Mouse (Mus musculus): ENCODE results near the gene 1110008L16Rik. TPM values are rescaled to one million over a fixed set of nuclear protein-coding genes. Genes with fewer than 3 reads are reported as not detected.
A peak's percentile ranks its signal among the peaks of the same experiment; 100 is the strongest.
"Not testable (repeated sequence)": the region's sequence is repeated elsewhere in the genome, so short reads cannot be mapped to it uniquely, and the experiment has no call there.

The 1110008L16Rik gene
- total RNA-seq, 2 experiments from 2014 or later: 7.3 to 7.4 TPM

DNA sequence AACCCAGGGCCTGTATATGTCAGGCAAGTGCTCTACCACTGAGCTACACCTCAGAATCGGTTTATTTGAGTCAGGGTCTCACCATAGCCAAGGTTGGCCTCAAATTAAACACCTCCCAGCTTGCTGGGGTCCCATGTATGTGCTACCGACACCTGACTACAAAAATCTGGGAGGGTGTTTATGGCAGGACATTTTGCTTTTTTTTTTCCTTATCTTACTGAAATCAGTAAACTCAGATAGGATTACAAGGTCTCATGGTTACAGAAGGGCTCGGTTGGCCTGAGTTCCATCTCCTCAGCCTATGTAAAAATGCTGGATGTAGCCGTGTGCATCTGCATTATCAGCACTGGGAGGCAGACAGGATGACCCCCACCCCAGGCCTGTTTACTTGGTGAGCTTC, 29.4 kb downstream of the 1110008L16Rik start:
- intact Hi-C loops (cut with DNase I; ENCODE audit: low total_unique reads): no loop called here
- DNase-seq: no peak

DNA sequence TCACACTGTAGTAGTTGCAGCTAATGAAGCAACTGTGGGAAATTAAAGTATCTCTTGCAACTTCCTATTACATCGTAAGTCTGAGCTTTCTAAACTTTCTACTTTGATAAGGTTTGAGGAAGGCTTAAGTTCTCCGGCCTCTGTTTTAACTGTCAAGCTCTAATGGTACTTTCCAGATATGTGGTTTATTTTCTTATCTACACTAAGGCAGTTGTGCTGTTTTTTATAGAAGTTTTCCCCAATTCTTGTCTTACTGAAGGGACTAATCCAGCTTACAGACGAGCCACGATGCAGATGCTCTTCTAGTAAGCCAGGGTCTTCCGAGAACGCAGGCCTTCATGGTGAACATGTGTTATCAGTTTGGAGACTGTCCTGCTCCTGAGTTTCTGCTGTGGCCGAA, 30.0 kb downstream of the 1110008L16Rik start:
- intact Hi-C loops (cut with DNase I; ENCODE audit: low total_unique reads): no loop called here
- no peak for DNase-seq

DNA sequence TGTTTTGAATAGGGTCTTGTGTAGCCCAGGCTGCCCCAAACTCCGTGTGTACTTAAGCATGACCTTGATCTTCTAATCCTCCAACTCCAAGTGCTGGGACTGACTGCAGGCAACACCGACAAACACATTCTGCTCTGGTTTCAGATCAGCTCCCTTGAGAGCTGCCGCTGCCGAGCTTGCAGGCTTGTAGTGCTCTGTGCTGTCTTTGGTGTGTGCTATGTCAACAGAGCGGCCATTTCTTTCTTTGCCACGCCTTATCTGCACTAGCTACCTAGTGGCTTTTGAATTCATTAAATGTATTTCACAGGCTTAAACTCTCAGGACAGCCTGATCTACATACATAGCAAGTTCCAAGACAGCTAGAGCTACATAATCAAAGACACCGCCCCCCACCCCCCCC, 34.3 kb downstream of the 1110008L16Rik start:
- intact Hi-C loops (cut with DNase I; ENCODE audit: low total_unique reads): no loop called here
- no peak for DNase-seq

DNA sequence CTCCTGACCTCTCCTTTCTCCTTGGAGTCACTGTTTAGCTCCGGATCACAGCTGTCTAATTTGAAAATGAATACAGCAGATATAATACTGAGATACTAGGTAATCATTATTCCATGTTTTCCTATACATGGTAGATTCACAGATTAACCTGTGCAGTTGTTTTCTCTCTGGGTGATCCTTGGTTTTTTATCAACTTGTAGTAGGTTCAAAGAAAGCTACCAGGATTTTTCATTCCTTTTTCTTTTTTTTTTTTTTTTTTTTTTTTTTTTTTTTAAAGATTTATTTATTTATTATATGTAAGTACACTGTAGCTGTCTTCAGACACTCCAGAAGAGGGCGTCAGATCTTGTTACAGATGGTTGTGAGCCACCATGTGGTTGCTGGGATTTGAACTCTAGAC, 39.1 kb downstream of the 1110008L16Rik start:
- intact Hi-C loops (cut with DNase I; ENCODE audit: low total_unique reads); DNase-seq: not testable (repeated sequence)

DNA sequence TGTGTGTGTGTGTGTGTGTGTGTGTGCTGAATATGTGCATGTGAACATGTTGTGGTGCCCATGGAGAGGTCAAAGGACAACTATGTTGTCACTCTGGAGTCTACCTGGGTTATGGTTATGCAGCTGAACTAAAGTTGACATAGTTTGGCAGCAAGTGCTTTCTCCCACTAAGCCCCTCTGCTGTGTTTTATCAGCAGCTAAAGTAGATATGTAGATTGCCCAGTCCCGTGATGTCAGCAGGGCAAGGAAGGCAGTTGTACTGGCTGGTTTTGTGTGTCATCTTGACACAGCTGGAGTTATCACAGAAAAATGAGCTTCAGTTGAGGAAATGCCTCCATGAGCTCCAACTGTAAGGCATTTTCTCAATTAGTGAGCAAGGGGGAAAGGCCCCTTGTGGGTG, 43.7 kb downstream of the 1110008L16Rik start:
- DNase-seq; intact Hi-C loops (cut with DNase I; ENCODE audit: low total_unique reads): not testable (repeated sequence)

DNA sequence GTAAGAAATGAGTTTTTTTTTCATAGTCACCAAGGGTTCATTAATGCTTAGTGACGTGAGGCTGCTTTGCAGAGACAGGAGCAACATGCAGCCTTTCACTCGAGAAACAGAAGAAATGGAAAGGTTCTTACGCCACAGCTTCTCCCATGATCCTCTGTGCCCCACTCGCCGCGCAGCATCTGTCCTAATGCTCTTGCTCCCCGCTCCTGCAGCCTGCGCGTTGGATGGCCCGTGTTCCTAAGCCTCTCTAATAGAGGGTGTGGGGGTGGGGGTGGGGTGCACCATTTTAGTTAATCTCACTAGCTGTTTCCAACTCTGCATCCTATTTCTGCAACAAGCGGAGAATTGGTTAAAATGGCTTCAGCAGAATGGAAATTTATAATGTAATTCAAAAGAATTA, 44.6 kb downstream of the 1110008L16Rik start:
- intact Hi-C loops (cut with DNase I; ENCODE audit: low total_unique reads): no loop called here
- no peak for DNase-seq

DNA sequence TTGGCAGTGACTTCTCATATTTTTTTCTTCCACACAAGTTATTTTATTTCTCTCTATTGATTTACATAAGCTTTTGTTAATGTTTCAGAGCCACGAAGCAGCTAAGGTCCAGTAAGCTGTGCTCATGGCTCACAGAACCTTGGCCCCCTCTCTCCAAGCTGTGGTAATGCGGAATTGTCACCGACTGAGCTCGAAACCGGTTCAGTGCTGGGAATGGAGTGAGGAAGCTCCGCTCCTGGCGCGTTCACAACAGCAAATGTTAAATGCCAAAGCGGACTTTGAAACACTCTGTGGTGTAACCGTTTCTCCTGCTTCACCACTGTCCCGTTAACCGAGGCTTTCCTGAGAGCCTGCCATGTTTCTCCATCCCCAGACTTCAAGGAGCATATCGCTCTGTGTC, 45.2 kb downstream of the 1110008L16Rik start:
- DNase-seq: peak; percentile 32
- intact Hi-C loops (cut with DNase I; ENCODE audit: low total_unique reads): no loop called here

DNA sequence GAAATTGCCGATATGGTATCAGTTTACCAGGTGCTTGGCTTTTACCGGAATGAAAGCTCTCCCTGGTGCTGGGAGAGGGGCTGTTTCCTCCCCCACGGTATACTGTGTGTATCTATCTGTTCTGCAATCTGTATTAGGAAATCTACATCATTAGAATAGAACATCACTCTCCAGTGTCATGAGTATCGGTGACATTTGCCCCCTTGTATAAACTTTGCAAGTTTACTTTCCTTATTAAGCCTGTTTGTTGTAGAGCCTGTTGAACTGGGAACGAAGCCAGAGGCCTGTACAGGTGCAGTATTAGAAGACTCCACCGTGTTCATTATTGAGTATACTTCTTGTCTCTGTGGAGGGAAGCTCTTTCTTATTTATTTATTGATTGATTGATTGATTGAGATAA, 54.0 kb downstream of the 1110008L16Rik start:
- no peak for DNase-seq
- intact Hi-C loops (cut with DNase I; ENCODE audit: low total_unique reads): no loop called here

DNA sequence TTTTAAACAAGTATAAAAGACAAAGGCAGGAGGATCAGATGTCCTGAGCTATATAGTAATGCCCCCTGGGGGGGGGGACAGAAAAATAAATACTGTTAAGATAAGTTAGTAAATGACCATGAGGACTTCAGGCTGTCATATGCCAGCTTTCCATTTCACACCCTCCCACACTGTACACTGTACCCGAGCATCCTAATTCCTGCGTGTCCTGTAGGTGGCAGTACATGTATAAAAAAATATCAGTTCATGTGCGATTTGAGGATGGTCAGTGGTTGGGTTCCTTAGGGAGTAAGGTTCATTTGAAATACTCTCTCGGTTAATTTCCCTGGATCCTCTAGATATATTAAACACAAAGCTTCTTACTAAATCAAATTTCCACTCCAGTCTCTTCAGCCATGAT, 55.5 kb downstream of the 1110008L16Rik start:
- no peak for DNase-seq

DNA sequence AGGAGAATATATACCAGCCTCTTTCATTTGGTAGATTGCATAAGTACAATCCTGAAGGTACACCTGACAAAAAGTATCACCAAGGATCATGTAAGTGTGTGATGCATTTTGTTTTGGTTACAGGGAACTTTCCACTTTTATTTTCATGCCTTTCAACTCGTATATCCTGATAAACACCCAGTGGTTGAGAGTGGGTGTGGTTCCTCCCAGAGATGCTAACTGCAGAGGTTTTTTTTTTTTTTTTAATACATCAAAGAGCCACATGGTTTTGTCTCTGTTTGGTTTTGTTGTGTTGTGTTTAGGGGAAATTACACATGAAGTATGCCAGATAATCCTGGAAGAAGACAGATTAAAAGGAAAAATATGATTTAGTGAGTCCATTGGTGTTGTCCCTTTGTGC, 57.9 kb downstream of the 1110008L16Rik start:
- intact Hi-C loops (cut with DNase I; ENCODE audit: low total_unique reads): loop anchor here (5.0 kb wide), 1 partner anchor 40 kb away; no protein-coding TSS in a partner anchor
- no peak for DNase-seq

More for the DNA sequence above, 55.5 kb downstream of the 1110008L16Rik start:
- intact Hi-C loops (cut with DNase I; ENCODE audit: low total_unique reads): loop anchor here (5.0 kb wide), 1 partner anchor 38 kb away; no protein-coding TSS in a partner anchor

DNA sequence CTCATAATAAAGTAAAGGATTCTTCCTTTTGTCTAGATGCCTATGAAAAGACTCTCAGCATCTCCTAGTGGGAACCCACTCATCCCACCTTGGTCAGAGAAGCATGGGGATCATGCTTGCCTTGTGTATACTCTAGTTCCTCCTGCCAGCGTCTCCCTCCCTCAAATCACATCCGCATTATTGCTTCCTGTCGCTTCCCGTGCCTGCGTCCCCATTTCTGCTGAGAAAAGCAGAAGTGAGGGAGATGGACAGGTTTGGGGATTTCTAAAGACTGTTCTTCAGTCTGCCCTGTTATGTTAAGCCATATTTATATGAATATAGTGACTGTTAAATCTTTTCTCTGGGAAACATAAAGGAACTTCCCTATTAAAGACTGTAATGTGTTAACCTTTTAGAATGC, 61.6 kb downstream of the 1110008L16Rik start:
- intact Hi-C loops (cut with DNase I; ENCODE audit: low total_unique reads): no loop called here
- no peak for DNase-seq

DNA sequence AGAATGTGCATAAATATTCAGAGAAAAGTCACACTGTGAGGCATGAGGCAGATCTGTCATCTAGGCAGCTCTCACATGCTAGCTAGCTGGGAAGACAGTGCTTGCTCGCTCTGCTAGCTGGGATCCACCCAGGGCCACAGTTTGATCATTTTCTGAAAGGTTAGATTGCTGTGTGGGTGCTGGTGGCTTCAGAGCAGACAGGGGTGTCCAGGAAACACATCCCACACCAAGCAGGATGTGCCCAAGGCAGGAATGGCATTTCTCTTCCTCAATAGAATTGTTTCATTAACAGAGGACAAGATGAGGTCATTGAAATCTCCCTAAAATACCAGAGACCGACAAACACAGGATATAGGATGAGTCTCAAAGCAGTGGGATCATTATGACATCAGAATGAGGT, 65.7 kb downstream of the 1110008L16Rik start:
- intact Hi-C loops (cut with DNase I; ENCODE audit: low total_unique reads): loop anchor here (5.0 kb wide), 1 partner anchor 132 kb away; no protein-coding TSS in a partner anchor
- DNase-seq: no peak

DNA sequence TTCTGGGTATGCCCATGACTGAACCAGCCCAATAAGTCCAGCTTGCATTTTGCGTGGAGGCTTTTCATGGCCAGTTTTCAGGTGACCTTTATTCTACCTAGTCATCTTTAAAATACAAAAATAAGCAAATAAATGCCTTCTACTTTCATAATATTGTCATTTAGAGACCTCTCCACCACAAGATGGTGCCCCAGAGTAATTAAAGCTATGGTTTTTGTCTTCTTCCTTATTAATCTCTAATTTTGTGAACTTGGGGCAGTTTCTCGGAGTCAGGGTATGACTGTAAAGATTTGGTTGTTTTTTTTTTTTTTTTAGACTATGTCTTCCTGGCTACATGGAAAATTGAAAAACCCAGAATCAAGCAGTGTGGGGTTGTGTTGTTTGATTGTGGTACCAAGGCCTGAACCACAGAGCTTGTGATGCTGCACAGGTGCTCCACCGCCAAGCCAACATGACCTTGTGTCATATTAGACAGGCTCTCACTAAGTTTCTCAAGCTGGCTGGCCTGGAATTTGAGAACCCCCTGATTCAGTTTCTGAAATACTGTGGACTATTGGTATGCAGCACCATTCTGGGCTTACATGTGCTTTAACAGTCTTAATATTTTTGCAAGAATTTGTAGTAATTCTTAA, 73.2 kb downstream of the 1110008L16Rik start:
- DNase-seq: no peak
- intact Hi-C loops (cut with DNase I; ENCODE audit: low total_unique reads): no loop called here

DNA sequence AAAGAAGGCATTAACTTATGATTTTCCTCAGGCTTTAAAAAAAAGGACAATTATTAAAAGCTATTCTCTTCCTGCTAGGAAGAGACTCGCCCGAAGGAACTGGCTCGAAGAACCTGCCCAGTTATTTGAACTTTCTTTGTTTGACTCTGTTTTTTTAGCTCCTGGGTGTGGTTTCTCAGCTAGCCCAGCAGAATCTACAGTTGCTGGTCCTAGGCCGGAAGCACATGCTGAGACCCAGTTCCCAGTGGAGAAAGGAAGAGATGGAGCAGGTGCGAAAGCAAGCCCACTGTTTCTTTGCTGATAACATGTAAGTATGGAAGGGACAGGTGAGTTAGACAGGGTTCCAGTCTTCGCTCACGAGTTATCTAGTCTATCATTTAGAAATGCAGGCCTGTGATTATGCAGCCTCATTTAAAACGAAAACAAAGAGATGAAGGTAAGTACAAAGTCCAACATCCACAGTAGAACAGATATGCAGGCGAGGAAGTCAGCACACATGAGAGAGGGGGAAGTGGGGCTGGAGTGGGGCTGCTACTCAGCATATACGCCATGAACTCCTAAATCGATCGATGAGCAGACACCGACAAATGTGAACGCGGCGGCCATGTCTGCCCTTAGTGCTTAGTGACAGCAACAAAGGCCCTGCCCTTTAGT, 77.7 kb downstream of the 1110008L16Rik start:
- intact Hi-C loops (cut with DNase I; ENCODE audit: low total_unique reads): no loop called here
- no peak for DNase-seq

DNA sequence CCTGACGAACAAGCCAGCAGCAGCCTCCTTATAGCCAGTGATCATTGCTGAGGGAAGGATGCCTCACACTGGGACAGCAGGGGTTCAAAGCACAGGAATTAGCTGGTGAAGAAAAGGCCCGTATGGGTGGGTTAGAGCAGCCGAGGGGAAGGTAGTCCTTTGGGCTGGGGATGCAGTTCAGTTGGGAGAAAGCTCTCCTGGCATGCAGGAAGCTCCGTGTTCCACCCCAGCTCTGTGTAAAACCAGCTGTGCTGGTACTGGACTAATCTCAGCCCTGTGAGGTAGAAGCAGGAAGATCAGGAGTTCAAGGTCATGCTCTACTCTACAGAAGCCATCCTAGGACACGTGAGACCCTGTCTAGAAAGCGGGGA, 78.2 kb downstream of the 1110008L16Rik start:
- DNase-seq: no peak
- intact Hi-C loops (cut with DNase I; ENCODE audit: low total_unique reads): no loop called here

DNA sequence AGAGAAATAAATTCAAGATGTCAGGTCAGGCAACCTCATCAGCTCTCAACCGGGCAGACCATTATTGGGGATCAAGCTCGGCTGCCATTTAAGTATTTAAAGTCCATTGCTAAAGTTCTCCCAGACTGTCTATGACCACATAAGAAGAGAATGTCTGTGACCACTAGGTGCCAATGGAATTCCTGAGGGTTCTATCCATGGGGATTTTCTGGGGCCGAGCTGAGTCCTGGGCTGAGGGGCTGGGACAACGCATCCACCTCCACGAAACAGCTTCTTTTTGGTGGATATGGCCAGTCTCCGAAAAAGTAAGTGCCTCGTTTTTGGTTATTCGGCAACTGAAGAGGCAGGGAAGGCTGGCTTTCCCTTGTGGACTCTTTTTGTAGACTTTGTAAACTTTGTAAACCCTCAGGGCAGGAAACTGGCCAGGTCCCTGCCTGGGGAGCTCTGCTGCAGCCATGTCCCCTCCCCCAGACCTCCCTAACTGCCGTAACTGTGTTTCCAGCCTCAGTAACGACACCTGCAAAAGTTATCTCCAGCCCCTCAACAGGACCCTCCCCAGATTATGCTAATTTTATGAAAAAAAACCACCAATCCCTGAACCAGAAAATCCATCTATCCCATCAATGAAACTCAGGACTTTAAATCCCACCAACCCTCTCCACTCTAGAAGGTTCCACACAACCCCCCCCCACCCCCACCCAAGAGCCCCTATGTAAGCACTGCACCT, 84.8 kb downstream of the 1110008L16Rik start, which contains the start of gene Psma6:
Gene Psma6, plus strand, starts transcription at position 200 of the 727 bp plus-strand sequence.
- no peak for DNase-seq

DNA sequence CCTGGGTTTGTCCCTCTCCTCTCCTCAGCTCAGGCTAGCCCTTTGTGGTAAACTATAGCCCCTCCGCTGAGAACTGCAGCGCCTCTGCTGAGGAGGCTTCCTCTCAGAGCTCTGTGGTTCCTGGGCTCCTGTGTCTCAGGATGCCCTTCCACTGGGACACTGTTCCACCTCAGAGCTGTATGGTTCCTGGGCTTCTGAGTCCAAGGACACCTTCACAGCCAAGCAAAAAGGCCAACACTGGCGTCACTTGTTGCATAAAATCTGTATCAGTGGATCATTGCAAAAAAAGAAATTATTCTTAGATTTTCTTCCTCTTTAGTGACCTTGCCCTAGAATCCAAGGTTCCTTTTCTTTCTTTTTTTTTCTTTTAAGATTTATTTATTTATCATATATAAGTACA, 85.4 kb downstream of the 1110008L16Rik start:
- DNase-seq: no peak
- intact Hi-C loops (cut with DNase I; ENCODE audit: low total_unique reads): no loop called here

More for the DNA sequence above, 84.8 kb downstream of the 1110008L16Rik start, which contains the start of gene Psma6:
- intact Hi-C loops (cut with DNase I; ENCODE audit: low total_unique reads): no loop called here

DNA sequence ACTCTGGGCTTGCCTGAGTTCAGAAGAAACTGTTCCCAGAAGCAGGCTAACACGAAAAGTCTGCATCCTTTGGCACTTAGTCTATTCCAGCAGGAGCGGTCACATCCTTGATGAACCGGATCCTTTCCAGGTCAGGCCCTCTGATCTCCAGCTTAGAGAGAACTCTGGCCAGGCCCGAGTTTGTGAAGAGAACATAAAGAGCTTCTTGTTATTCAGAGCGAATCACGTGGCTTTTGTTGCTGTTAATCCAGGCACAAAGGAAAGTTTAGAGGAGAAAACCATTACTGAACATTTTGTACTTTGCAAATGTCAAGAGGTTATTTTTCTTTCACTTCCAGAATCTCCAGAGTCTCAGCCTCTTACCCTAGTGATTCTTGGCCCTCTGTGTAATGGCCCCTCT, 86.6 kb downstream of the 1110008L16Rik start:
- DNase-seq: peak; percentile 31
- intact Hi-C loops (cut with DNase I; ENCODE audit: low total_unique reads): no loop called here

DNA sequence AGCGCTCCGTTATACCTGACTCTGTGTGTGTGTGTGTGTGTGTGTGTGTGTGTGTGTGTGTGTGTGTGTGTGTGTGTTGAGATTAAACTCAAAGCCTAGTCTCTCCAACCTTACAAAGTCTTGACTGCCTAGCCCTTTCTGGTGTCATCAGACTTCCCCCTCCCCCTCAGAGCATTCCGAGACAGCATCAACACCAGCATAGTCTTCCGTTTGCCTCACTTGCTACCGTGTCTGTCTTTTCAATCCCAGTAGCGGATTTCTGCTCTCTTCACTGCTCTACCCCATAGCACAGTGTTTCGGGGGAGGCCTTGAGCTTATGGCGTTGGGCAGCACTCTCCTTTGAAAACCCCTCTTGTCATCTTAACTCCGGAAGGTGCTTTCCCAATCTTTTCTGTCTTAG, 87.1 kb downstream of the 1110008L16Rik start:
- no peak for DNase-seq
- intact Hi-C loops (cut with DNase I; ENCODE audit: low total_unique reads): no loop called here

DNA sequence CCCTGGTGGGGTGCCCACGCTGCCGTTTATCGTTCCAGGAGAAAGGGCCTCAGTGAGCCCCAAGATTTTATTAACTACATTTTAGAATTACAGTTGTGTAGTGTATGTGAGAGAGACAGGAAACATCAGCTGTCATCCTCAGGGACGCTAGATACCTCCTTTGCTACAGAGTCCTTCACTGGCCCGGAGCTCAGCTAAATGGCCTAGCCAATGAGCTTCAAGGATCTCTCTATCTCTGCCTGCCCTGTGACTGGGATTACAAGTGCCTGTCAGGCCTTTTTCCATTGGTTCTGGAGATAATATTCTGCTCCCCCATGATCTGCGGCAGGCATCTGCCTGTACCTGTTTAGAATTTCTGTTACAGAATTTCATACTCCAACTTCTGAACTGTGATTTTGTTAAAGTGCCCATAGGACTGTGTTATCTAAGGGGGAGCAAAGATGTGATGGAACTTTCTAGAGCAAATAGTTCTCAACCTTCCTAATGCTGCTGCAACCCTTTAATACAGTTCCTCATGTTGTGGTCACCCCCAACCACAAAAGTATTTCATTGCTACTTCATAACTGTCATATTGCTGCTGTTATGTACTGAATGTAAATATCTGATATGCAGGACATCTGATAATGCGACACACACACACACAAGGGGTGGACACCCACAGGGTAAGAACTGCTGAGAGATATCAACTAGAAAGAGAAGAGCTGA, 87.9 kb downstream of the 1110008L16Rik start:
- no peak for DNase-seq
- intact Hi-C loops (cut with DNase I; ENCODE audit: low total_unique reads): no loop called here

Measured in gastrocnemius, postnatal 14 days (tissue).